19 mouse cellular contexts compared by ENCODE assay signal in the genomic region with DNA sequence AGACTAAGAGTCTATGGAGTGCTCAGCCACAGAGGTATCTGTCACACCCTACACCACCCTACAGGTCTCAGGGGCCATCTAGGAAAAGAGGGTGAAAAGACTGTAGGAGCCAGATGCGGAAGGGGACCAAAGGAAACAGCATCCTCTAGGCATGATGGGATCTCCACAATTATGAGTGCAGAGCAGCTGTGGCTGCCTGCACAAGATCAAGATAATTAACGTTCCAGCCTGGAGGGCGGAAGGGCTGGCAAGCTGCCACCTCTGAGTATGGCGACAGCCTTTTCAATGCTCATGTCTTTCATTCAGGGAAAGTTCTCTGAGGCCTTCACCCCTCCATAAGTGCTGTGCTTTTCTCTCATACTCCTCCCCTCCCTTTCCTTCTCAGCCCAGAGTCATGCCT. TPM values are rescaled to one million over a fixed set of nuclear protein-coding genes. Genes with fewer than 3 reads are reported as not detected.
A peak's percentile ranks its signal among the peaks of the same experiment; 100 is the strongest.
DNase-seq lines count a peak whose midpoint lies in the region; ATAC-seq and TF ChIP-seq lines count a peak whose summit lies in the region.
"Had no signal": no experiment of that assay in that cellular context is flagged by ENCODE, and none has a peak within 500 bp of the region (broad histone marks: within the 10 kb centered on the region; RNA-seq: fewer than 3 reads in every experiment).

No protein-coding gene starts in this region.

- no peak for TF ChIP-seq CTCF in thymus, adult 2 months (IDR thresholded peaks at IDR 0.05; ENCODE audit: borderline replicate concordance, control insufficient read depth, extremely low read depth, insufficient read depth, low read length, poor library complexity)

- no peaks in the 10 kb centered on the region for H3K36me3 ChIP-seq in hindbrain, embryonic 14.5 days (replicated peaks; ENCODE audit: control insufficient read depth, insufficient read depth)
- H3K36me3 ChIP-seq in hindbrain, embryonic 16.5 days (ENCODE audit: control insufficient read depth, insufficient read depth, low read length): no peaks in the 10 kb centered on the region
- no peaks in the 10 kb centered on the region for H3K36me3 ChIP-seq in embryonic facial prominence, embryonic 14.5 days (ENCODE audit: control insufficient read depth, insufficient read depth, low read length)
- no peaks in the 10 kb centered on the region for H3K36me3 ChIP-seq in thymus, adult 2 months (ENCODE audit: control insufficient read depth, insufficient read depth, low read length)
- H3K36me3 ChIP-seq: embryonic facial prominence, embryonic 12.5 days; heart, embryonic 15.5 days; limb, embryonic 12.5 days had no signal

- H3K4me3 ChIP-seq in hindbrain, embryonic 14.5 days (replicated peaks; ENCODE audit: low read length): no peak overlapping the region
- H3K4me3 ChIP-seq in hindbrain, embryonic 16.5 days (ENCODE audit: low read length): no peak overlapping the region
- H3K4me3 ChIP-seq in embryonic facial prominence, embryonic 14.5 days (ENCODE audit: low read depth, low read length): no peak overlapping the region
- no peak overlapping the region for H3K4me3 ChIP-seq in thymus, adult 2 months (ENCODE audit: control insufficient read depth, insufficient read depth, low read length)
- H3K4me3 ChIP-seq: embryonic facial prominence, embryonic 12.5 days; heart, embryonic 15.5 days; limb, embryonic 12.5 days had no signal

- H3K9ac ChIP-seq in hindbrain, embryonic 14.5 days: no peak overlapping the region
- no peak overlapping the region for H3K9ac ChIP-seq in hindbrain, embryonic 16.5 days (ENCODE audit: low read depth, low read length)
- H3K9ac ChIP-seq in embryonic facial prominence, embryonic 14.5 days (ENCODE audit: low read depth, low read length): no peak overlapping the region
- H3K9ac ChIP-seq: embryonic facial prominence, embryonic 12.5 days; heart, embryonic 15.5 days; limb, embryonic 12.5 days; liver, postnatal 0 days had no signal

- no peak overlapping the region for H3K27ac ChIP-seq in hindbrain, embryonic 14.5 days
- no peak overlapping the region for H3K27ac ChIP-seq in hindbrain, embryonic 16.5 days (ENCODE audit: low read depth, low read length)
- H3K27ac ChIP-seq in embryonic facial prominence, embryonic 14.5 days (replicated peaks; ENCODE audit: low read depth, low read length): no peak overlapping the region
- no peak overlapping the region for H3K27ac ChIP-seq in thymus, adult 2 months (ENCODE audit: control insufficient read depth, insufficient read depth, low read length)
- H3K27ac ChIP-seq: embryonic facial prominence, embryonic 12.5 days; heart, embryonic 15.5 days; limb, embryonic 12.5 days had no signal

- no peaks in the 10 kb centered on the region for H3K27me3 ChIP-seq in hindbrain, embryonic 14.5 days (ENCODE audit: control insufficient read depth, insufficient read depth, low read length)
- no peaks in the 10 kb centered on the region; the same call in 1 of the 2 replicates for H3K27me3 ChIP-seq in hindbrain, embryonic 16.5 days (replicated peaks; ENCODE audit: control insufficient read depth, insufficient read depth, low read length)
- H3K27me3 ChIP-seq in embryonic facial prominence, embryonic 14.5 days (replicated peaks; ENCODE audit: control insufficient read depth, insufficient read depth, low read length): no peaks in the 10 kb centered on the region
- no peaks in the 10 kb centered on the region for H3K27me3 ChIP-seq in thymus, adult 2 months (ENCODE audit: control insufficient read depth, insufficient read depth, low read length)
- H3K27me3 ChIP-seq: embryonic facial prominence, embryonic 12.5 days; heart, embryonic 15.5 days; limb, embryonic 12.5 days; Patski had no signal

- WGBS in hindbrain, embryonic 14.5 days: 34% methylated on average over 4 of the region's 4 CpGs
- 33% methylated on average over 4 of the region's 4 CpGs for WGBS in hindbrain, embryonic 16.5 days
- WGBS in embryonic facial prominence, embryonic 14.5 days: 26% methylated on average over 4 of the region's 4 CpGs
- 95% methylated on average over 4 of the region's 4 CpGs for WGBS in thymus, adult 2 months

- ATAC-seq in hindbrain, embryonic 14.5 days (ENCODE audit: low FRiP score): 0 out of 2 replicates have a peak, but pooled peaks have one; percentile 14
- ATAC-seq in hindbrain, embryonic 16.5 days: no peak
- no peak for ATAC-seq in embryonic facial prominence, embryonic 14.5 days (ENCODE audit: low read depth)
- peak; percentile 60 for ATAC-seq in megakaryocyte-erythroid progenitor cell, adult 5-6 weeks (replicated peaks; ENCODE audit: low FRiP score, low TSS enrichment, poor library complexity, severe bottlenecking)
- ATAC-seq: liver, postnatal 0 days; Patski had no signal

- no peaks in the 10 kb centered on the region for H3K4me1 ChIP-seq in hindbrain, embryonic 14.5 days (replicated peaks; ENCODE audit: control insufficient read depth, insufficient read depth, low read length)
- no peaks in the 10 kb centered on the region for H3K4me1 ChIP-seq in hindbrain, embryonic 16.5 days (ENCODE audit: control insufficient read depth, insufficient read depth, low read depth, low read length)
- H3K4me1 ChIP-seq in embryonic facial prominence, embryonic 14.5 days (ENCODE audit: control insufficient read depth, insufficient read depth, low read length): no peaks in the 10 kb centered on the region
- H3K4me1 ChIP-seq in thymus, adult 2 months (replicated peaks; ENCODE audit: control insufficient read depth, insufficient read depth, low read length): no peaks in the 10 kb centered on the region

- H3K9me3 ChIP-seq in hindbrain, embryonic 14.5 days (ENCODE audit: control insufficient read depth, low read length): no peaks in the 10 kb centered on the region
- H3K9me3 ChIP-seq in hindbrain, embryonic 16.5 days (ENCODE audit: control insufficient read depth, low read length): no peaks in the 10 kb centered on the region
- no peaks in the 10 kb centered on the region for H3K9me3 ChIP-seq in embryonic facial prominence, embryonic 14.5 days (ENCODE audit: control insufficient read depth, low read length)
- H3K9me3 ChIP-seq: embryonic facial prominence, embryonic 12.5 days; heart, embryonic 15.5 days; limb, embryonic 12.5 days had no signal

- peak; percentile 48 for DNase-seq in hindbrain, embryonic 14.5 days (ENCODE audit: low spot score)
- DNase-seq in retina, postnatal 1 day: peak; percentile 69
- no peak for DNase-seq in retina, embryonic 14.5 days (ENCODE audit: low spot score)
- DNase-seq in embryonic facial prominence, embryonic 14.5 days (ENCODE audit: low spot score): peak; percentile 63
- no peak for DNase-seq in thymus, adult 2 months
- no peak for DNase-seq in heart, adult 18-20 months
- DNase-seq: cerebellum, adult 9-11 months; layer of hippocampus, postnatal 36 days; liver, postnatal 0 days; thymus, postnatal 14 days had no signal

- TF ChIP-seq POLR2A in thymus, adult 2 months (IDR thresholded peaks at IDR 0.05; ENCODE audit: control insufficient read depth, extremely low read depth, insufficient read depth, low read length, poor library complexity): no peak

- H3K4me2 ChIP-seq in hindbrain, embryonic 14.5 days (replicated peaks): no peak overlapping the region
- H3K4me2 ChIP-seq in hindbrain, embryonic 16.5 days (ENCODE audit: low read length): no peak overlapping the region
- no peak overlapping the region for H3K4me2 ChIP-seq in embryonic facial prominence, embryonic 14.5 days (ENCODE audit: low read depth, low read length)
- H3K4me2 ChIP-seq: embryonic facial prominence, embryonic 12.5 days; heart, embryonic 15.5 days; limb, embryonic 12.5 days had no signal

RNA-seq across cellular contexts. Expression of gene Adam30, which starts 1.1 kb away (rescaled TPM):
- polyA plus RNA-seq in hindbrain, embryonic 14.5 days (2014; fragmentation: Nextera tagmentation; extraction: Ambion mirVana): not detected in 2 replicates
- not detected in 2 replicates for polyA plus RNA-seq in hindbrain, embryonic 16.5 days (2015; fragmentation: Nextera tagmentation; extraction: Ambion mirVana)
- not detected in 2 replicates for polyA plus RNA-seq in embryonic facial prominence, embryonic 14.5 days (2014; fragmentation: Nextera tagmentation; extraction: Ambion mirVana)
- not detected in 2 replicates for total RNA-seq in megakaryocyte-erythroid progenitor cell, adult 5-6 weeks (2014; fragmentation: Nextera tagmentation)
- total RNA-seq in megakaryocyte-erythroid progenitor cell, adult 5-6 weeks (2017): 0.09 and 0.50 TPM in 2 replicates
- polyA plus RNA-seq in thymus, adult 2 months (2012; rRNA removed): not detected in 2 replicates
- not detected for total RNA-seq in heart, adult 18-20 months (2021)
- total RNA-seq: adrenal gland, adult 18-20 months; gastrocnemius, postnatal 4 days; layer of hippocampus, postnatal 36 days had no signal
- polyA plus RNA-seq: embryonic facial prominence, embryonic 12.5 days; frontal cortex, adult 2 months; heart, embryonic 15.5 days; limb, embryonic 12.5 days; liver, postnatal 0 days had no signal

Comparison
In these comparisons a context has a peak if more than half of its experiments do, and no peak if none do; other contexts are left out.
1. ATAC-seq: peak in hindbrain, embryonic 14.5 days (single experiment) and megakaryocyte-erythroid progenitor cell, adult 5-6 weeks (single experiment); none in hindbrain, embryonic 16.5 days (single experiment) and embryonic facial prominence, embryonic 14.5 days (single experiment).
2. DNase-seq: peak in hindbrain, embryonic 14.5 days (single experiment), retina, postnatal 1 day (single experiment) and embryonic facial prominence, embryonic 14.5 days (single experiment); none in retina, embryonic 14.5 days (single experiment), thymus, adult 2 months (single experiment) and heart, adult 18-20 months (0 of 2).